Mouse (Mus musculus): ENCODE data around the gene Psmd12. TPM values are rescaled to one million over a fixed set of nuclear protein-coding genes. Genes with fewer than 3 reads are reported as not detected.

Gene Psmd12
- polyA plus RNA-seq, 1 experiment from 2014 or later, result 188 TPM

Other genes with a start within 250 kb of the Psmd12 start
- gene Pitpnc1, start 8.8 kb upstream of the Psmd12 start, polyA plus RNA-seq (2016; fragmentation: Nextera tagmentation; extraction: Ambion mirVana), result 21.9 and 22.8 TPM in 2 replicates
- 20.6 and 23.7 TPM in 2 replicates for gene Helz, start 68.4 kb downstream of the Psmd12 start, polyA plus RNA-seq (2016; fragmentation: Nextera tagmentation; extraction: Ambion mirVana)
- gene Cacng1, start 237.0 kb downstream of the Psmd12 start, polyA plus RNA-seq (2016; fragmentation: Nextera tagmentation; extraction: Ambion mirVana), result 0.16 and 0.26 TPM in 2 replicates

Measured in hindbrain, embryonic 10.5 days (tissue).